Mouse (Mus musculus) cerebellum, adult 2 months (tissue): Measurements from ENCODE around the gene U2surp. TPM values are rescaled to one million over a fixed set of nuclear protein-coding genes. Genes with fewer than 3 reads are reported as not detected.

Experiments
- DNase-seq, 2 experiments: peaks; one replicate each; pipeline ENCODE4 v3.0.0; 2021
- H3K27ac ChIP-seq: fragments of 200-500 bp; 2 replicates; pipeline ENCODE4 v1.5.1; 2012; ENCODE audit warnings: low read length, control low read depth, inconsistent platforms; ENCODE audit not compliant: insufficient read depth
- H3K27me3 ChIP-seq: fragments of 200-500 bp; 2 replicates; pipeline ENCODE4 v1.6.1; 2012; ENCODE audit warnings: inconsistent platforms, mild to moderate bottlenecking, low read length, moderate library complexity; ENCODE audit not compliant: control insufficient read depth, insufficient read depth
- H3K4me1 ChIP-seq: fragments of 200-500 bp; 2 replicates; pipeline ENCODE4 v1.6.1; 2011; ENCODE audit warnings: low read length; ENCODE audit not compliant: control insufficient read depth, insufficient read depth
- H3K4me3 ChIP-seq: fragments of 200-500 bp; replicated peaks from 2 replicates; pipeline ENCODE3; 2011; ENCODE audit warnings: mild to moderate bottlenecking, low read depth, low read length, control low read depth; ENCODE audit not compliant: insufficient read depth
- CTCF ChIP-seq: fragments of 200-500 bp; IDR thresholded peaks from 2 replicates; pipeline ENCODE4 v1.5.1; 2011; ENCODE audit warnings: low read depth, mild to moderate bottlenecking, control low read depth, low read length, moderate library complexity, borderline replicate concordance; ENCODE audit not compliant: insufficient read depth
- POLR2A ChIP-seq: fragments of 200-500 bp; IDR thresholded peaks from 2 replicates; pipeline ENCODE4 v1.6.1; 2011; ENCODE audit warnings: low read length, control low read depth, borderline replicate concordance; ENCODE audit not compliant: insufficient read depth
- WGBS: fragments of 180-500 bp; shearing (Covaris S2); methylation state at CpG from one replicate; pipeline ENCODE4 v1.1.7; 2018; 5-methylcytosine and 5-hydroxymethylcytosine counted together
- polyA plus RNA-seq: library from polyadenylated mRNA; depleted of rRNA; stranded (reverse); fragments of >200 nt; gene quantifications from 2 replicates; pipeline ENCODE4 v1.2.3, GENCODE M21; 2012

Gene U2surp
- polyA plus RNA-seq, 1 experiment = 28.4 TPM

DNA sequence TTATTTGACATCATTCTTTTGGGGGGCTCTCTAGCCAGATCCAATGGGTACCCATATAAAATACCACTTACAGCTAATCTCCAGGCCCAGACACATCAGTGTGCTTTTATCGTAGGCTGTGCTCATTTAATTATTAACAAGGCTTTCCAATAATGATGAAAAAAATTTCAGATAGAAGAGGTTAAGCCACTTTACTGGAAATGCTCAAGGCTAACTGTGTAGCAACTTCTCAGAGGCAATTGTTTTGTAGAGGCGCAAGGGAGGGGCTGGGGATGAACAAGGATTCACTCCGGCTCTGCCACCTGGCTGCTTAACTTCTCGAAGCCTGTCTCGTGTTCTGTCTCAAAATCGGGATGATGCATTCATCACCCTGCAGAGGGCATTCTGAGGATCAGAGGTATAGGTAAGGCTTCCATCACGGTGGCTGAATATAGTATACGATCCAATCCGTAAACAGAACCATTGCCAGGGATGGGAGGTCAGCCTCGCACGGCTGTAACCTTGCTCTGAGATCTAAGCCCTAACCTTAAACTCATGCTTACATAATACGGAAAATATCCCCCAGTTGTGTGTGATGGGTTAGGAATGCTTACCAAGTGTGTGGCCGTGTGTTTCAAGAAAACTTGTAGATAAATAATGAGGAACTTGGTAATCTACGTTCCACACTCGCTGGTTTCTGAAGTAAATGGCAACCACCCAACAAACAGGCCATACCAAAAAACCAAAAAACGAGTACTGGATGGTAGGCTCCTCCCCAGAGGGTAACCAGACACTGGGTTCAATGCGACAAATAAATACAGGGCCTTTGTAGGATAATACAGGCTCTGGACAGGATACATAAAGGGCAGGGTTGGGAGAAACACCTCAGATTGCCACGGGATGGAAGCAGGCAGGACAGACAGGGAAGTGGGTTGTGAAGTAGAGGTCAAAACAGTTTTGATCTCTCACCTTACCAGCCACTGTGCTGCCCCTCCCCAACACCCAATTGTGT is 42.7 kb upstream of the U2surp start:
- H3K4me1 ChIP-seq = peaks cover 25% of the 10 kb centered on the region
- no peak overlapping the region for H3K4me3 ChIP-seq
- TF ChIP-seq CTCF = no peak
- no peak for TF ChIP-seq POLR2A
- DNase-seq = no peak
- H3K27me3 ChIP-seq = no peaks in the 10 kb centered on the region
- no peak overlapping the region for H3K27ac ChIP-seq
- 73% methylated on average over 18 of the region's 18 CpGs for WGBS

DNA sequence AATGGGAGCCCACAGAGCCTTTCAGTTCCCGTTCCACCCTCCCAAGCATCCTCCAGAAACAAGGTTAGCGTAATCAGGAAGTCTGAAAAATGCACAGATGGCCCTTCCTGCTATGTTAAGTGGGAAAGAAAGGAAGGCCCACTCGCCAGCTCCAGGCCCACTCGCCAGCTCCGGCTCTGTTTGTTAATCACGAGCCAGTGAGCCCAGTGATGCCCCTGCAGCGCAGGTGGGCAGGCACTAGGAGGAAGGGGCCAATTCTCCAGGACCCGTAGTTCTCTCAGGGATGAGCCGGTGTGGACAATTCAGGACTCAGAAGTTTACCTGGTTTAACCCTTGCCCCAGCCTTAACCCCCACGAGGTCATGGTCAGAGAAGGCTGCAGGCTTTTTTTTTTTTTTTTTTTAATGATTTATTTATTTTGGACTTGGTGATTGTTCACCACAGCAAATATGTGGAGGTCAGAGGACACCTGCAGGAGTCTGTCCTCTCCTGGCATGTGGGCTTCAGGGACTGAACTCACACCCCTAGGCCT is 40.4 kb upstream of the U2surp start:
- DNase-seq = peak; percentile 70 to 83
- TF ChIP-seq CTCF = no peak
- no peak for TF ChIP-seq POLR2A

DNA sequence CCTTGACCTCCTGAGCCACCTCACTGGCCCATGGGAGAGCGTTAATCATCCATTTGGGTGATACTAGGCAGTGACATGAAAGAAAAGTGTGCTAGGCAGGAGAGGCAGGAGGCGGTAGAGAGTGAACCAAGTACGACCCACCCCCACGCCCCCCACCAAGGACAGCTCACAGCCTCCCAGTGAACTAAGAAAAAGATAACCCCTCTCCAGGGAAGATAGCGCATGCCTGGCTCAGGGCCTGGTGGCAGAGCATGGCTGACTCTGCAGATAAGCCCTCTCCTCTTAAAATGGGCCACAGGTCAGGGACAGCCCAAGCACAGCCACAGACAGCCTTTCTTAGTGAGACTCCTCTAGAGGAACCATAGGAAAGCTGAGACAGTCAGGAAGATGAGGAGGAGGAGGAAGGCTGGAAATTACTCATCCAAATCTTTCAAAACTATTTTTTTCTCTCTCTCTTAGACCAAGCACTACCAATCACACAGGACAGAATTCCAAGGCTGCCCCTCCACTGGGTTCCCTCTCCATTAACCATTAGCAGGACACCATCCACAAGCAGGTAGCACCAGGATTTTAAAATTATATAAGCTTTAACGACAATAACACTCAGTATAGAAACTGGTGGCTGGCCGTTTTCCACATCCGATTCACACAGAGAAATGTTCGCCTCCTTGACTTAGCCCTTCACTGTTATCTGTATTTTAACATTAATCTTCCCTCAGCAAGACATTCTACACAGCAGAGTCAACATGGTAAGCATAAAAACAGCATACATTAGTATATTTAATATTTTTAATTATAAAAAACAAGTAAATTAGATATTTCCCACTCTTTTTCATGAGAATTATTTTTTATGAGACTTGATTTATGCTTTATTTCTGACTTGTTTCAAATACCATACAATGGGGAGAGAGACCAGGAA is 39.3 kb upstream of the U2surp start:
- peaks cover 31% of the 10 kb centered on the region for H3K4me1 ChIP-seq
- peak in 1 of 2 experiments; percentile 25 for DNase-seq
- H3K4me3 ChIP-seq = no peak overlapping the region
- 74% methylated on average over 9 of the region's 9 CpGs for whole genome bisulfite sequencing
- TF ChIP-seq POLR2A = no peak
- TF ChIP-seq CTCF = no peak
- no peak overlapping the region for H3K27ac ChIP-seq
- H3K27me3 ChIP-seq = no peaks in the 10 kb centered on the region

More for the DNA sequence above, 40.4 kb upstream of the U2surp start:
- 11% methylated on average over 10 of the region's 10 CpGs for WGBS
- Histone ChIP-seq H3K4me1 (peaks cover 31% of the 10 kb centered on the region), H3K27me3 (no peaks in the 10 kb centered on the region), H3K27ac (peak overlapping the region; percentile 26), H3K4me3 (no peak overlapping the region)

DNA sequence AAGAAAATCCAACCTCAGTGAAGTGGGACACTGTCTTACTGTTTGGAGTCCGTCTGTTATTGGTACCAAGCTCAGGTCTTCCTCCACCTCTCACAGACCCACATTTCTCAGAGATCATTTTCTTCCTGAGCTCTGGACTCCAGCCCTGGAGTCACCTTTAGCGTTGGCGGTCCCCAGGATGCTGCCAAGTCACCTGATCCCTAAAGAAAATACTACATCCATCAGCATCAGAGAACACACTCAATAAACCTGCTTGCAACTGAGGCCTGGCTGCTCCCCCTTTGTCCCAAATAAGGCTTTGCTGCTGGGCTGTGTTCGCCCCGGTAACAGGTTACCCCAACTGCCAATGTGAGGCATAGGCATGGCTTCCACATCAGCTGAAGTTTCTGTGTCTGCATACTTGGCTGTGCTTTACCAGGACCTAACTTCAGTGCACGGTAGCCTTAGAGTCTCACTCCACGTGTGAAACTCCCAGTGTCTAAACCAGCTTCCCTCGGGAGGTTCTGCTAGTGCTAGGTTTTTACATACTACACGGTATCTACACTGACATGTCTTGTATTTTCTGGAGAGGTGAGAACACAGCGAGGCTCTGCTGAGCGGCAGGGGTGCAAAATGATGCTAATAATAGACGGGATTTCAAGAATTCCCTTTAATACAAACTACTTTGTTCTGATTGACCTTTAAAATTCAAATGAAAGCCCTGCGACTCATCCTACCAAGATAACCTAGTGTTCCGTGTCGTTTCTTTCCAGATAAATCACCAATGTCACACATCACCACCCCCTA is 38.0 kb upstream of the U2surp start:
- WGBS = 27% methylated on average over 15 of the region's 15 CpGs
- Histone ChIP-seq H3K27ac (no peak overlapping the region), H3K4me3 (no peak overlapping the region), H3K27me3 (no peaks in the 10 kb centered on the region), H3K4me1 (peaks cover 31% of the 10 kb centered on the region)
- TF ChIP-seq POLR2A (no peak), CTCF (no peak)
- peak; percentile 37 to 46 for DNase-seq

DNA sequence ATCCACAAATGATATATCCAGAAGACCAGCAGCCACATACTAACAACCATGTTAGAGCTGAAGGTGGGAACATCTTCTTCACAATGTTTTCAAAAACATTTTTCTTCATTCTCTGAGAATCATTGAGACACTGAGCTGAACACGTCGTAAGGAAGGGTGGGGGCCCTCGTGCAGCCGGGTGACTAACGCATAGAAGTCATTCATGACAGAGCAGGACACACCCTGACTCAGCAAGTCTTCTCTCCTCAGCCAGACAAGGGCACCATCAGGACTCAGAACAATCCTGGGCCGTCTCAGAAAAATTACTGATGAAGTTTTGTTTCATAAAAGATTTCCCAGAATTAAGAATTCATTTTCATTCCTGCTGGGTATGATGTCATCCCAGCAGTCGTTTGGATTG is 34.9 kb upstream of the U2surp start:
- Histone ChIP-seq H3K4me3 (no peak overlapping the region), H3K27ac (no peak overlapping the region), H3K27me3 (no peaks in the 10 kb centered on the region), H3K4me1 (peaks cover 19% of the 10 kb centered on the region)
- DNase-seq = no peak
- no peak for TF ChIP-seq CTCF
- no peak for TF ChIP-seq POLR2A
- 38% methylated on average over 7 of the region's 7 CpGs for WGBS

DNA sequence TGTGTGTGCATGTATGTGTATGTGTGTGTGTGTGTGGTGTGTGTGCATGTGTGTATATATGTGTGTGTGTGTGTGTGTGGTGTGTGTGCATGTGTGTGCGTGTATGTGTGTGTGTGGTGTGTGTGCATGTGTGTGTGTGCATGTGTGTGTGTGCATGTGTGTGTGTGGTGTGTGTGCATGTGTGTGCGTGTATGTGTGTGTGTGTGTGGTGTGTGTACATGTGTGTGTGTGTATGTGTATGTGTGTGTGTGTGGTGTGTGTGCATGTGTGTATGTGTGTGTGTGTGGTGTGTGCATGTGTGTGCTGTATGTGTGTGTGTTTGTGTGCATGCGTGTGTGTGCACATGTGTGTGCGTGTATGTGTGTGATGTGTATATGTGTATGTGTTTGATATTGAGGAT is 32.8 kb upstream of the U2surp start:
- Histone ChIP-seq H3K4me1 (peaks cover 7% of the 10 kb centered on the region; the same call in 1 of the 2 replicates), H3K27me3 (no peaks in the 10 kb centered on the region), H3K4me3 (no peak overlapping the region), H3K27ac (no peak overlapping the region)
- 87% methylated on average over 4 of the region's 4 CpGs for WGBS
- DNase-seq = no peak
- TF ChIP-seq CTCF = 0 out of 2 replicates have a peak, but pooled peaks have one; percentile 12
- TF ChIP-seq POLR2A = no peak

DNA sequence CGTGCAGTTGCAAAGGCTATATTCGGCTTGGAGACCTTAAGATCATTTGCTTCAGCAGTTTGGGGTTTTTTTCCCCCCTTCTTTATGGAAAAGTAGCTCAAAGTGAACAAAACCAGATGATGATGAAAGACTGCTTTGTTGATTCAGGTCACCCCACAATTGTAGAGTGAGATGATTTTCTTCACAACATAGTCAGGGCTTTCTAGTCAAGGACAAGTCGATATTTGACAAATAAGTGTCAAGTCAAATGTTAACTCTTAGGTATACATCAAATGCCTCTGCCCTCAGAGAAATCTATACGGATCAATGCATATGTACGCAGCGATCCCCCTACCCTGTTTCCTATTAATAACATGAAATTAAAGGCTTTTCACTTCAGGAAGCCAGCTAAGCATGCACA is 30.7 kb upstream of the U2surp start:
- DNase-seq = no peak
- Histone ChIP-seq H3K4me1 (no peaks in the 10 kb centered on the region), H3K27me3 (no peaks in the 10 kb centered on the region), H3K4me3 (no peak overlapping the region), H3K27ac (no peak overlapping the region)
- TF ChIP-seq POLR2A (no peak), CTCF (no peak)
- WGBS = 80% methylated on average over 6 of the region's 6 CpGs
